Mouse (Mus musculus) testis, adult 2 months (tissue): ENCODE measurements at regions not wholly inside any gene's neighbourhood (a gene's known extent, or its start where the extent isn't known, plus 50 kb on each side); places are given as distances from the start of the nearest gene placed in this dataset.

ENCODE experiments used
- CTCF ChIP-seq: fragments of 200-500 bp; IDR thresholded peaks from 2 replicates; pipeline ENCODE4 v1.5.1; 2012; ENCODE audit warnings: low read depth, mild to moderate bottlenecking, inconsistent platforms, low read length, moderate library complexity; ENCODE audit not compliant: control insufficient read depth, insufficient read depth, insufficient replicate concordance
- POLR2A ChIP-seq: fragments of 200-500 bp; IDR thresholded peaks from 2 replicates; pipeline ENCODE4 v1.6.1; 2012; ENCODE audit warnings: low read depth, mild to moderate bottlenecking, inconsistent platforms, low read length, moderate library complexity; ENCODE audit not compliant: control insufficient read depth

GRCm38 (mm10) chr6:24371680-24372079, 143.2 kb downstream of the Iqub start:
- TF ChIP-seq CTCF (no peak), POLR2A (no peak)
